Comparison of ENCODE assay signal across 8 mouse cellular contexts in the genomic region with DNA sequence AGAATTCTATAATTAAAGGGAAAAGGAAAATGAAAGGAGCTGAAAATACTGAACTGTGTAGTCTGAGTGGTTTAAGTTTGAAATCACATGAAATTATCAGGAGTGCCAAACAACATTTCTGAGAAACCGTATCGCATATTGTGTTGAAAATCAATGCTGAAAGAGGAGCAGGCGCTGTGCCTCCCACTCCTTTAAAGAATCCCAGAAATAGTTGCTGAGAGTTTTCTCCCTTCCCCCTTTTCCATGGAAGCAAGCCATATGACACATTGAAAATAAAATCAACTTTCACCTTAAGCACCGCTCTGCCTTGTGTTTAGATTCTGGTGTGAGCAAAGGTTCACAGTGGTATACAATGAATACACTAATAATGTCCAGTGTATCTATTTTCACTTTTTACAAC. TPM values are rescaled to one million over a fixed set of nuclear protein-coding genes. Genes with fewer than 3 reads are reported as not detected.
DNase-seq lines count a peak whose midpoint lies in the region; ATAC-seq and TF ChIP-seq lines count a peak whose summit lies in the region.

No protein-coding gene starts in this region.

- H3K9me3 ChIP-seq in forebrain, embryonic 16.5 days (ENCODE audit: control insufficient read depth, low read length): no peaks in the 10 kb centered on the region
- no peaks in the 10 kb centered on the region for H3K9me3 ChIP-seq in limb, embryonic 15.5 days

- H3K9ac ChIP-seq in forebrain, embryonic 16.5 days (replicated peaks; ENCODE audit: low read depth, low read length): no peak overlapping the region
- H3K9ac ChIP-seq in limb, embryonic 15.5 days: no peak overlapping the region

- H3ac ChIP-seq in C2C12 (ENCODE audit: control insufficient read depth, insufficient read length, low read depth): no peak overlapping the region

- H3K4me1 ChIP-seq in forebrain, embryonic 16.5 days (replicated peaks; ENCODE audit: control insufficient read depth, insufficient read depth, low read length): peaks cover 13% of the 10 kb centered on the region
- H3K4me1 ChIP-seq in limb, embryonic 15.5 days: peaks cover 6% of the 10 kb centered on the region; the same call in 1 of the 2 replicates

- H3K36me3 ChIP-seq in C2C12 (ENCODE audit: control insufficient read depth, insufficient read depth): no peaks in the 10 kb centered on the region
- no peaks in the 10 kb centered on the region for H3K36me3 ChIP-seq in forebrain, embryonic 16.5 days (ENCODE audit: control insufficient read depth, insufficient read depth)
- no peaks in the 10 kb centered on the region for H3K36me3 ChIP-seq in limb, embryonic 15.5 days

- peak overlapping the region; percentile 80 for H3K4me2 ChIP-seq in forebrain, embryonic 16.5 days (ENCODE audit: low read length)
- H3K4me2 ChIP-seq in limb, embryonic 15.5 days: peak overlapping the region; percentile 68

- no peaks in the 10 kb centered on the region for H3K79me2 ChIP-seq in C2C12 (ENCODE audit: control insufficient read depth, insufficient read depth)

- H3K79me3 ChIP-seq in C2C12 (ENCODE audit: low read depth): no peaks in the 10 kb centered on the region

- WGBS in forebrain, embryonic 16.5 days: 4% methylated on average over 4 of the region's 4 CpGs
- whole genome bisulfite sequencing in limb, embryonic 15.5 days: 10% methylated on average over 4 of the region's 4 CpGs

- DNase-seq in CD4-positive, CD25-positive, alpha-beta regulatory T cell, adult 2 months (ENCODE audit: low read depth, low spot score): peak; percentile 31
- no peak for DNase-seq in frontal cortex, postnatal 14 days (ENCODE audit: low spot score in 2 of 2)

- ATAC-seq in CD4-positive, CD25-positive, alpha-beta regulatory T cell, adult 4 months: no peak
- no peak for ATAC-seq in forebrain, embryonic 16.5 days
- no peak for ATAC-seq in limb, embryonic 15.5 days (ENCODE audit: insufficient number of reproducible peaks, low FRiP score, low TSS enrichment, low read depth)
- ATAC-seq in granulocyte monocyte progenitor cell, adult 5-6 weeks (replicated peaks; ENCODE audit: poor library complexity, severe bottlenecking): no peak
- ATAC-seq in erythroid progenitor cell, adult 5-6 weeks (replicated peaks; ENCODE audit: low FRiP score, poor library complexity, severe bottlenecking): no peak

- H3K4me3 ChIP-seq in C2C12 (ENCODE audit: insufficient read depth, poor library complexity, severe bottlenecking): peak overlapping the region; percentile 40
- H3K4me3 ChIP-seq in forebrain, embryonic 16.5 days (replicated peaks; ENCODE audit: low read length): peak overlapping the region; percentile 90
- peak overlapping the region; percentile 83 for H3K4me3 ChIP-seq in limb, embryonic 15.5 days

- no peaks in the 10 kb centered on the region for H3K27me3 ChIP-seq in C2C12 (ENCODE audit: control insufficient read depth, insufficient read depth, insufficient read length)
- H3K27me3 ChIP-seq in forebrain, embryonic 16.5 days (replicated peaks; ENCODE audit: control insufficient read depth, insufficient read depth, low read length): no peaks in the 10 kb centered on the region
- no peaks in the 10 kb centered on the region for H3K27me3 ChIP-seq in limb, embryonic 15.5 days

- H3K27ac ChIP-seq in forebrain, embryonic 16.5 days (ENCODE audit: low read length): no peak overlapping the region
- no peak overlapping the region for H3K27ac ChIP-seq in limb, embryonic 15.5 days

- no peak for TF ChIP-seq CTCF in C2C12 (IDR thresholded peaks at IDR 0.05; ENCODE audit: control insufficient read depth, insufficient read depth, insufficient read length)

TF ChIP-seq in C2C12, 6 proteins besides CTCF, POLR2A, EP300 and RAD21:
- TF ChIP-seq CEBPB (IDR thresholded peaks at IDR 0.05; ENCODE audit: low read depth) (no peak), MYOD1 (IDR thresholded peaks at IDR 0.05; ENCODE audit: control insufficient read depth, insufficient read length, low read depth) (no peak), USF1 (IDR thresholded peaks at IDR 0.05; ENCODE audit: low read depth) (no peak), FOSL1 (IDR thresholded peaks at IDR 0.05; ENCODE audit: insufficient read depth, low read length, poor library complexity, severe bottlenecking) (no peak), MYOG (IDR thresholded peaks at IDR 0.05; ENCODE audit: control insufficient read depth, extremely low read depth, insufficient read length) (no peak), MAX (IDR thresholded peaks at IDR 0.05) (no peak)
TF ChIP-seq in C2C12: peak in this region for 0.

RNA-seq across cellular contexts. Expression of a gene that starts 1.1 kb away (rescaled TPM):
- 100 to 1,000 TPM; 591 to 626 TPM for polyA plus RNA-seq in CD4-positive, CD25-positive, alpha-beta regulatory T cell, adult 4 months (2017; shearing (Covaris generic))
- polyA plus RNA-seq in C2C12 (2012; fragmentation: generic; extraction: Trizol): 0.18 TPM
- polyA plus RNA-seq in forebrain, embryonic 16.5 days (2015; fragmentation: Nextera tagmentation; extraction: Ambion mirVana): 4.9 and 5.0 TPM in 2 replicates
- polyA plus RNA-seq in limb, embryonic 15.5 days (2015; fragmentation: Nextera tagmentation; extraction: Ambion mirVana): 3.2 and 3.3 TPM in 2 replicates
- total RNA-seq in granulocyte monocyte progenitor cell, adult 5-6 weeks (2014; fragmentation: Nextera tagmentation): 11.9 and 15.3 TPM in 2 replicates
- 13.0 and 14.8 TPM in 2 replicates for total RNA-seq in granulocyte monocyte progenitor cell, adult 5-6 weeks (2017)
- total RNA-seq in erythroid progenitor cell, adult 5-6 weeks (2015; ENCODE audit: low replicate concordance): 0.36 and 5.9 TPM in 2 replicates
- total RNA-seq in erythroid progenitor cell, adult 5-6 weeks (2017; ENCODE audit: low replicate concordance): 3.7 and 5.9 TPM in 2 replicates

Comparison
In these comparisons a context has a peak if more than half of its experiments do, and no peak if none do; other contexts are left out.
1. H3K4me3 ChIP-seq: peak in every context shown above with its lines; median percentile 90 in forebrain, embryonic 16.5 days; 83 in limb, embryonic 15.5 days; 40 in C2C12.
2. RNA of a gene that starts 1.1 kb away (polyA plus RNA-seq): 591 to 626 TPM in CD4-positive, CD25-positive, alpha-beta regulatory T cell, adult 4 months; 4.9 to 5.0 TPM in forebrain, embryonic 16.5 days, 3.2 to 3.3 TPM in limb, embryonic 15.5 days and 0.18 TPM in C2C12 (single experiment); every median in the first group is over 10 times any median in the second.